Mouse (Mus musculus): ENCODE measurements at regions not wholly inside any gene's neighbourhood (a gene's known extent, or its start where the extent isn't known, plus 50 kb on each side); places are given as distances from the start of the nearest gene placed in this dataset.

- no peak for TF ChIP-seq EP300 (IDR thresholded peaks at IDR 0.05; ENCODE audit: low read depth)
- TF ChIP-seq CTCF (IDR thresholded peaks at IDR 0.05; ENCODE audit: low read depth): no peak
These were observed 722.4 kb downstream of the Robo2 start for GRCm38 (mm10) chr16:73689274-73689673.

Data from liver, embryonic 14.5 days (tissue).